Mouse (Mus musculus) retina, postnatal 7 days (tissue): ENCODE measurements at regions not wholly inside any gene's neighbourhood (a gene's known extent, or its start where the extent isn't known, plus 50 kb on each side); places are given as distances from the start of the nearest gene placed in this dataset.

Source experiments
- DNase-seq: peaks from one replicate; pipeline ENCODE4 v3.0.0-alpha.2; 2012; ENCODE audit warnings: low read depth, low spot score

GRCm38 (mm10) chr9:85524733-85525132 lies 197.6 kb upstream of the Tent5a start:
- DNase-seq, result no peak

- DNase-seq, result no peak
These were observed 194.2 kb upstream of the Tent5a start for GRCm38 (mm10) chr9:85521342-85521741.

- no peak for DNase-seq
These were observed 193.8 kb upstream of the Tent5a start for GRCm38 (mm10) chr9:85520941-85521340.

- no peak for DNase-seq
These were observed 171.9 kb upstream of the Tent5a start for GRCm38 (mm10) chr9:85499006-85499405.

GRCm38 (mm10) chr9:85497348-85497747 lies 170.2 kb upstream of the Tent5a start:
- no peak for DNase-seq

GRCm38 (mm10) chr9:85496506-85497239 lies 169.5 kb upstream of the Tent5a start:
- DNase-seq, result no peak

- no peak for DNase-seq
These were observed 167.9 kb upstream of the Tent5a start for GRCm38 (mm10) chr9:85495056-85495455.

GRCm38 (mm10) chr9:85493760-85494159 lies 166.6 kb upstream of the Tent5a start:
- DNase-seq, result no peak

GRCm38 (mm10) chr9:85490367-85490766 lies 163.2 kb upstream of the Tent5a start:
- DNase-seq, result no peak

- no peak for DNase-seq
These were observed 160.8 kb upstream of the Tent5a start for GRCm38 (mm10) chr9:85487915-85488314.

GRCm38 (mm10) chr9:85487052-85487668 lies 160.0 kb upstream of the Tent5a start:
- no peak for DNase-seq

GRCm38 (mm10) chr9:85485749-85486148 lies 158.6 kb upstream of the Tent5a start:
- DNase-seq, result no peak

GRCm38 (mm10) chr9:85483248-85483647 lies 156.1 kb upstream of the Tent5a start:
- no peak for DNase-seq

GRCm38 (mm10) chr9:85480566-85480965 lies 153.4 kb upstream of the Tent5a start:
- no peak for DNase-seq

- DNase-seq, result no peak
These were observed 148.1 kb upstream of the Tent5a start for GRCm38 (mm10) chr9:85475214-85475613.

- no peak for DNase-seq
These were observed 143.2 kb upstream of the Tent5a start for GRCm38 (mm10) chr9:85470264-85470821.

GRCm38 (mm10) chr9:85469288-85469687 lies 142.1 kb upstream of the Tent5a start:
- DNase-seq, result no peak

GRCm38 (mm10) chr9:85466671-85467070 lies 139.5 kb upstream of the Tent5a start:
- no peak for DNase-seq

- no peak for DNase-seq
These were observed 132.1 kb upstream of the Tent5a start for GRCm38 (mm10) chr9:85459062-85459805.

GRCm38 (mm10) chr9:85458356-85458755 lies 131.2 kb upstream of the Tent5a start:
- no peak for DNase-seq

- DNase-seq, result no peak
These were observed 130.3 kb upstream of the Tent5a start for GRCm38 (mm10) chr9:85457400-85457799.

GRCm38 (mm10) chr9:85455382-85455781 lies 128.2 kb upstream of the Tent5a start:
- DNase-seq, result no peak
